Mouse (Mus musculus): Measurements from ENCODE around the gene Elane. TPM values are rescaled to one million over a fixed set of nuclear protein-coding genes. Genes with fewer than 3 reads are reported as not detected.

The Elane gene
- polyA plus RNA-seq, 1 experiment from 2014 or later = 0.55 TPM

DNA sequence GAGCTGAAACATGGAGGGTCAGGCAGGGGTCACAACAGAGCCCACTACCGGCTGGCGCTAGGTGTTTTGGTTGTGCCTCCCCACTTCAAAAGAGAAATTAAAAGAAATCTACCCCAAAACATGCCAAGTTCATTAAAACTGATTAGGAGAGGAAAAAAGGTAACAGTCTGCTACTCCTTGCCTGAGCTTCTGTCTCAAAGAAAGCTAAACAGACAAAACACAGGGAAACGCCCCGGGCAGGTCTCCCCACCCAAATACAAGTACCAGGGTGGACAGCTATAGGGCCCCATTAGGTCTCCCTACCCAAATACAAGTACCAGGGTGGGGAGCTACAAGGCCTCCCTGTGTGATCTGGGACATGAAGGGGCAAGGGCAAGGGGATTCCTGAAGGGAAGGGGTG, 24.5 kb downstream of the Elane start, which contains the start of gene Gm26602:
Gene Gm26602, plus strand, starts transcription at position 301 of the 400 bp plus-strand sequence.
- peaks cover 20% of the 10 kb centered on the region for H3K36me3 ChIP-seq (ENCODE audit: control insufficient read depth, insufficient read depth, low read length)
- peak within 1 kb of the TSS; percentile 78; the same call in 1 of the 2 replicates for H3K27ac ChIP-seq (replicated peaks)
- no peak for DNase-seq (ENCODE audit: low spot score)
- no peak within 1 kb of the TSS for H3K9ac ChIP-seq (ENCODE audit: low read length)
- no peak for TF ChIP-seq EP300 (optimal IDR thresholded peaks at IDR 0.05)
- TF ChIP-seq CTCF (IDR thresholded peaks at IDR 0.05; ENCODE audit: low read depth) = no peak
- H3K4me2 ChIP-seq (replicated peaks; ENCODE audit: low read depth) = no peak within 1 kb of the TSS
- H3K4me3 ChIP-seq (ENCODE audit: low read depth, low read length) = no peak within 1 kb of the TSS
- no peaks in the 10 kb centered on the region for H3K9me3 ChIP-seq (ENCODE audit: control insufficient read depth, low read length)
- 88% methylated on average over 4 of the region's 4 CpGs for WGBS
- no peak for ATAC-seq (ENCODE audit: low FRiP score, low TSS enrichment)
- H3K4me1 ChIP-seq (replicated peaks; ENCODE audit: control insufficient read depth, insufficient read depth) = no peaks in the 10 kb centered on the region
- H3K27me3 ChIP-seq (ENCODE audit: control insufficient read depth, insufficient read depth, low read length) = no peaks in the 10 kb centered on the region

DNA sequence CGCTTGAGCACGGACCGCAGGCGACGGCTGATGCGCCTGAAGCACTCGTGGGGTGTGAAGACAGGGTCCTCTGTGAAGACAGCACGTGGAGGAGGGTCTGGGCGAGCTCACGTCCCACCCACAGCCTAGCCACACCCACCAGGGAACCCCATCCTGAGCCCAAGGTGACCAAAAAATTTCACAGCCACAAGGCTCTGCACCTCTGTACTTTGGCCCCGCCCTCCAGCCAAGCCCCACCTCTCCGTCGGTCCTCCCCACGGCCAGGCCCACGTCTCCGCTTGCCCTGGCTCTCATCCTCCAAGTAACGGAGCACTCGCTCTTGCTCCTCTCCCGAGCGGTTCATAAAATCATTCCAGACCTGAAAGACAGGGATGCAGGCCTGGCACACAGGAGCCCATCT, 26.4 kb downstream of the Elane start:
- no peaks in the 10 kb centered on the region for H3K4me1 ChIP-seq (replicated peaks; ENCODE audit: control insufficient read depth, insufficient read depth)
- no peak for DNase-seq (ENCODE audit: low spot score)
- H3K27me3 ChIP-seq (ENCODE audit: control insufficient read depth, insufficient read depth, low read length) = no peaks in the 10 kb centered on the region
- TF ChIP-seq CTCF (IDR thresholded peaks at IDR 0.05; ENCODE audit: low read depth) = no peak
- no peak for TF ChIP-seq EP300 (optimal IDR thresholded peaks at IDR 0.05)
- H3K9me3 ChIP-seq (ENCODE audit: control insufficient read depth, low read length) = no peaks in the 10 kb centered on the region
- no peak overlapping the region for H3K4me3 ChIP-seq (ENCODE audit: low read depth, low read length)
- H3K9ac ChIP-seq (ENCODE audit: low read length) = no peak overlapping the region
- peaks cover 9% of the 10 kb centered on the region for H3K36me3 ChIP-seq (ENCODE audit: control insufficient read depth, insufficient read depth, low read length)
- 68% methylated on average over 20 of the region's 20 CpGs for WGBS
- no peak overlapping the region for H3K27ac ChIP-seq (replicated peaks)
- H3K4me2 ChIP-seq (replicated peaks; ENCODE audit: low read depth) = no peak overlapping the region
- ATAC-seq (ENCODE audit: low FRiP score, low TSS enrichment) = no peak

DNA sequence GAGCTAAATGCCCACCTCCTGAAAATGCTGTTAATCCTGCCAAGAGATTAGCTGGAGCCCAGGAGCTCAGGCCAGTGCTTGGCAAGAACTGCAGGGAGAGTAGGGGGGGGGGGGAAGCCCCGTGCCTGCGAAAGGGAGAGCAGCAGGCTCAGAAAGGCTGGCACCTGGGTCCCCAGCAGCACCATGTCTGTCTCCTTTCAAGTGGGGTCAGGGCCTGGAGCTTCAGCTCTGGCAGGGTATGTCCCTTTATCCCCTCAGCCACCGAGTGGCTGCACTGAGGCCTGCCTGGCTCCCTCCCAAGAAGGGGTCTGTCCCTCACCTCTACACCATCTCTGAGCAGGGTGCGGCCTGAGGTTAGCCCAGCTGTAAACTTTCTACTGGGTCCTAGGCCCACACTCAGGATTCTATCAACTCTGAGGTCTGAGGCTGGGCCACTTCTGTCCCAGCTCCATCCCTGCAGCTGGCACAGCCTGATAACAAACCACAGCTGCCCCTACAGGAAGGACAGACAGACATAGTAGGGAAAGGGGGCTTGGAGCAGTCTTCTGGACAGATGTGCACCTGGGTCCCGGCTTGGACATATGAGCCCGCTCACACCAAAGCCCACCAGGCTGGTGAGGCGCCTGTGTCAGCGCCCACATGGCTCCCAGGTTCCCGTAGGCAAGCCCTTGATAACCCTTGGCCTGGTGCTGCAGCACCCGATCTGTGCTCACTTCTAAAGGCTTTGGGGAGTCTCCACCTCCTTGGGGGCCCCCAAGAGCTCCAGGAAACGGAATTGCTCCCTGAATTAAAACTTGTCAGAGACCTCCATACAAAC, 28.3 kb downstream of the Elane start:
- no peak for TF ChIP-seq CTCF (IDR thresholded peaks at IDR 0.05; ENCODE audit: low read depth)
- no peak for TF ChIP-seq EP300 (optimal IDR thresholded peaks at IDR 0.05)
- Histone ChIP-seq H3K27me3 (ENCODE audit: control insufficient read depth, insufficient read depth, low read length) (no peaks in the 10 kb centered on the region), H3K9me3 (ENCODE audit: control insufficient read depth, low read length) (no peaks in the 10 kb centered on the region), H3K27ac (replicated peaks) (peak overlapping the region; percentile 89), H3K36me3 (ENCODE audit: control insufficient read depth, insufficient read depth, low read length) (peaks cover 9% of the 10 kb centered on the region), H3K4me2 (replicated peaks; ENCODE audit: low read depth) (peak overlapping the region; percentile 88), H3K4me1 (replicated peaks; ENCODE audit: control insufficient read depth, insufficient read depth) (peaks cover 3% of the 10 kb centered on the region; the same call in 1 of the 2 replicates), H3K9ac (ENCODE audit: low read length) (peak overlapping the region; percentile 38; the same call in 1 of the 2 replicates), H3K4me3 (ENCODE audit: low read depth, low read length) (peak overlapping the region; percentile 8; the same call in 1 of the 2 replicates)
- ATAC-seq (ENCODE audit: low FRiP score, low TSS enrichment) = no peak
- peak; percentile 50 for DNase-seq (ENCODE audit: low spot score)
- 62% methylated on average over 10 of the region's 11 CpGs for WGBS

DNA sequence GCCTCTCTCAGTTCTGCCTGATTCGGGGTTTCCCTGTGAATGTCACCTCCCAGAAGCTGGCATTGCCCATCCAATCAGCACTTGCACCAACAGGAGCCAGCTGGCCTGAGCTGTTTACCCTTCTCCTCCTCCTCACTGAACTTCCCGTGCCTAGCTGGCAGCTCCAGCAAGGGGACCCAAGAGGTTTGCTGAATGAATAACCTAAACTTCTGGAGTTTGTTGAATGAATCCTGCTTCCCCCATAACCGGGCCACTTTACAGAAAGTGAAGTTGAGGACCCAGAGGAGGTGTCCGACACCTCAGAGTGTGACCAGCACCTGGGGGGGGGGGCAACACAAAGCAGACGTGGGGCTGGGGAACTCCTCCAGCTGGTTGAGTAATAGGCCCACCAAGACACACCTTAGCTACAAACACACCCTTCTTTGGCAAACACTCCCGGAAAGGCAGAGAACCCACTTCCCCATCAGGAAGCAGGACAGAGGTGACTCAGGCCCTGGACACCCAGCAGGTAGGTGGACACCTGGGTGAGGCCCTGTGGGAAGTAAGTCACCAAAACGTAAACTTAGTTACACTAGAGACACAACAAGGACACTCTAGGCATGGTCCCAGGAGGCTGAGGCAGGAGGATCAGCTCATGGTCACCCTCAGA, 29.0 kb downstream of the Elane start:
- ATAC-seq (ENCODE audit: low FRiP score, low TSS enrichment) = peak; percentile 75
- Histone ChIP-seq H3K4me1 (replicated peaks; ENCODE audit: control insufficient read depth, insufficient read depth) (peaks cover 3% of the 10 kb centered on the region; the same call in 1 of the 2 replicates), H3K36me3 (ENCODE audit: control insufficient read depth, insufficient read depth, low read length) (peaks cover 9% of the 10 kb centered on the region), H3K4me3 (ENCODE audit: low read depth, low read length) (peak overlapping the region; percentile 8; the same call in 1 of the 2 replicates), H3K4me2 (replicated peaks; ENCODE audit: low read depth) (peak overlapping the region; percentile 88), H3K27ac (replicated peaks) (peak overlapping the region; percentile 89), H3K9me3 (ENCODE audit: control insufficient read depth, low read length) (no peaks in the 10 kb centered on the region), H3K27me3 (ENCODE audit: control insufficient read depth, insufficient read depth, low read length) (no peaks in the 10 kb centered on the region), H3K9ac (ENCODE audit: low read length) (peak overlapping the region; percentile 97)
- peak; percentile 83 for DNase-seq (ENCODE audit: low spot score)
- WGBS = 46% methylated on average over 7 of the region's 7 CpGs
- TF ChIP-seq EP300 (optimal IDR thresholded peaks at IDR 0.05) = no peak
- TF ChIP-seq CTCF (IDR thresholded peaks at IDR 0.05; ENCODE audit: low read depth) = no peak

DNA sequence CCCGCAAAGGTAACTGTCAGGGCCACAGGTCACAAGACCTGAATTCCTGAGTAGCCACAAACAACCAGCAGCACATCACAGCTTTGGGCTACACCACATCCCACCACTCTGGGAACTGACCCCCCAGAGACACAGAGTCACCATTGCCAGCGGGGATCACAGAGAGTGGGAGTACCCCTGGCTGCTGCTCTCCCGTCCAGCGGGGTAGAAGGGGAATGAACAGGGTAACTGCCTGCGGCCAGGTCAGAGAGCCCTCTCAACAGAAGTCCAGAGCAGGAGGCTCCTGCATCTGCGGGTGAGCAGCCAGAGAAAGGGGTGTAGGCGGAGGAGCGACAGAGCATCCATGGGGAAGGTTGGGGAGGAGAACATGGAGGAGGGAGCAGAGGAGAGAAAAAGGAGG, 30.0 kb downstream of the Elane start:
- H3K9me3 ChIP-seq (ENCODE audit: control insufficient read depth, low read length) = no peaks in the 10 kb centered on the region
- peak overlapping the region; percentile 89 for H3K27ac ChIP-seq (replicated peaks)
- H3K27me3 ChIP-seq (ENCODE audit: control insufficient read depth, insufficient read depth, low read length) = no peaks in the 10 kb centered on the region; the same call in 1 of the 2 replicates
- no peak for ATAC-seq (ENCODE audit: low FRiP score, low TSS enrichment)
- TF ChIP-seq CTCF (IDR thresholded peaks at IDR 0.05; ENCODE audit: low read depth) = no peak
- TF ChIP-seq EP300 (optimal IDR thresholded peaks at IDR 0.05) = no peak
- WGBS = 6% methylated on average over 8 of the region's 8 CpGs
- H3K9ac ChIP-seq (ENCODE audit: low read length) = peak overlapping the region; percentile 97
- peaks cover 3% of the 10 kb centered on the region; the same call in 1 of the 2 replicates for H3K4me1 ChIP-seq (replicated peaks; ENCODE audit: control insufficient read depth, insufficient read depth)
- H3K4me3 ChIP-seq (ENCODE audit: low read depth, low read length) = peak overlapping the region; percentile 79
- no peak for DNase-seq (ENCODE audit: low spot score)
- peaks cover 6% of the 10 kb centered on the region for H3K36me3 ChIP-seq (ENCODE audit: control insufficient read depth, insufficient read depth, low read length)
- peak overlapping the region; percentile 88 for H3K4me2 ChIP-seq (replicated peaks; ENCODE audit: low read depth)
